In the genomic region with DNA sequence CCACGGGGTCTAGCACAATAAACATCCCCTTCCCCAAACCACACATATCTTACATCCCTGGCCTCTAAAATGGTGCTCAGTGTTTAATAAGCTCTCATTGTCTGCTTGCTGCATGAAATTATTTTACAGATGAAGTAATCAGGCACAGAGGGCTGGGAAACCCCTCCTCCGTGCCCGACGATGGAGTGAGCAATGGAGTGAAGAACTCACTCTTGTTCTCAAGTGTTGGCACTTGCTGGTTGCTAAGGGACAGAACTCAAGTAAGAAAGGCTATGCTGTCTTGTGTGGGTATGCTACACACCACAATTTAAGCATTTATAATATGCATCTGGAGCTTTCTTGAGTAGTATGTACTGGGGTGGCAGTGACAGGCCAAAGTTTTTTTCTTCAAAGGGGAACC, we compare ENCODE assay signal across 17 mouse cellular contexts. TPM values are rescaled to one million over a fixed set of nuclear protein-coding genes. Genes with fewer than 3 reads are reported as not detected.
A peak's percentile ranks its signal among the peaks of the same experiment; 100 is the strongest.
DNase-seq lines count a peak whose midpoint lies in the region; ATAC-seq and TF ChIP-seq lines count a peak whose summit lies in the region.
"Had no signal": no experiment of that assay in that cellular context is flagged by ENCODE, and none has a peak within 500 bp of the region (broad histone marks: within the 10 kb centered on the region; RNA-seq: fewer than 3 reads in every experiment).

No protein-coding gene starts in this region.

- peak overlapping the region; percentile 59; the same call in 1 of the 2 replicates for H3K27ac ChIP-seq in layer of hippocampus, adult 2 months
- H3K27ac ChIP-seq in lung, embryonic 15.5 days = peak overlapping the region; percentile 75
- no peak overlapping the region for H3K27ac ChIP-seq in hindbrain, postnatal 0 days
- H3K27ac ChIP-seq: forebrain, embryonic 13.5 days; hindbrain, embryonic 13.5 days; kidney, postnatal 0 days; liver, embryonic 12.5 days had no signal

- H3K36me3 ChIP-seq in lung, embryonic 15.5 days = no peaks in the 10 kb centered on the region
- H3K36me3 ChIP-seq in hindbrain, postnatal 0 days (ENCODE audit: insufficient read depth, low read length) = no peaks in the 10 kb centered on the region
- H3K36me3 ChIP-seq: hindbrain, embryonic 13.5 days; liver, embryonic 12.5 days had no signal

- H3K9ac ChIP-seq in lung, embryonic 15.5 days = no peak overlapping the region
- H3K9ac ChIP-seq in hindbrain, postnatal 0 days (replicated peaks; ENCODE audit: low read length) = no peak overlapping the region
- H3K9ac ChIP-seq: forebrain, embryonic 13.5 days; hindbrain, embryonic 13.5 days; liver, embryonic 12.5 days had no signal

- H3K4me1 ChIP-seq in lung, embryonic 15.5 days = peaks cover 50% of the 10 kb centered on the region
- H3K4me1 ChIP-seq in hindbrain, postnatal 0 days (ENCODE audit: insufficient read depth, low read length) = 0 out of 2 replicates have a peak, but pooled peaks cover 4% of the 10 kb centered on the region

- H3K27me3 ChIP-seq in lung, embryonic 15.5 days = no peaks in the 10 kb centered on the region
- no peaks in the 10 kb centered on the region for H3K27me3 ChIP-seq in hindbrain, postnatal 0 days (ENCODE audit: insufficient read depth, low read length)
- H3K27me3 ChIP-seq: Patski had no signal

- no peak overlapping the region for H3K4me3 ChIP-seq in layer of hippocampus, adult 2 months
- H3K4me3 ChIP-seq in lung, embryonic 15.5 days = no peak overlapping the region
- no peak overlapping the region for H3K4me3 ChIP-seq in hindbrain, postnatal 0 days (ENCODE audit: low read length)
- H3K4me3 ChIP-seq: forebrain, embryonic 13.5 days; hindbrain, embryonic 13.5 days; liver, embryonic 12.5 days had no signal

- 0 out of 2 replicates have a peak overlapping the region, but pooled peaks have one; percentile 5 for H3K4me2 ChIP-seq in lung, embryonic 15.5 days
- H3K4me2 ChIP-seq in hindbrain, postnatal 0 days (ENCODE audit: low read depth, low read length) = no peak overlapping the region
- H3K4me2 ChIP-seq: forebrain, embryonic 13.5 days; hindbrain, embryonic 13.5 days; liver, embryonic 12.5 days; midbrain, embryonic 11.5 days had no signal

- DNase-seq in cerebellum, adult 9-10 months = peak; percentile 19
- no peak for DNase-seq in cerebellum, postnatal 36 days
- no peak for DNase-seq in layer of hippocampus, adult 2 months (ENCODE audit: low spot score in 2 of 2)
- DNase-seq in layer of hippocampus, adult 9-10 months (ENCODE audit: low spot score) = no peak
- DNase-seq in lung, postnatal 4 days = peak; percentile 57 to 65
- DNase-seq in hindbrain, postnatal 0 days (ENCODE audit: low spot score) = no peak
- DNase-seq in testis, postnatal 14 days (ENCODE audit: low spot score) = no peak
- DNase-seq: adrenal gland, adult 8-10 months had no signal

- no peak for ATAC-seq in lung, embryonic 15.5 days (ENCODE audit: borderline replicate concordance, extremely low read depth, low FRiP score, low TSS enrichment)
- ATAC-seq in hindbrain, postnatal 0 days = no peak
- ATAC-seq: CD4-positive, CD25-positive, alpha-beta regulatory T cell, adult 4 months; forebrain, embryonic 13.5 days; liver, embryonic 12.5 days; Patski had no signal

- no peak for TF ChIP-seq CTCF in layer of hippocampus, adult 2 months (conservative IDR thresholded peaks at IDR 0.05)
- TF ChIP-seq CTCF in hindbrain, postnatal 0 days (IDR thresholded peaks at IDR 0.05; ENCODE audit: low read depth) = no peak

- WGBS in lung, embryonic 15.5 days = 38% methylated on average over 4 of the region's 4 CpGs
- 67% methylated on average over 4 of the region's 4 CpGs for WGBS in hindbrain, postnatal 0 days

- H3K9me3 ChIP-seq in lung, embryonic 15.5 days = no peaks in the 10 kb centered on the region
- H3K9me3 ChIP-seq in hindbrain, postnatal 0 days (ENCODE audit: low read length) = no peaks in the 10 kb centered on the region
- H3K9me3 ChIP-seq: forebrain, embryonic 13.5 days; hindbrain, embryonic 13.5 days; liver, embryonic 12.5 days had no signal

RNA-seq across cellular contexts. Expression of a gene that starts 2.0 kb away (rescaled TPM):
- 1 to 10 TPM; 7.0 to 8.3 TPM for total RNA-seq in layer of hippocampus, adult 2 months (2021)
- 17.1 and 21.0 TPM in 2 replicates for polyA plus RNA-seq in lung, embryonic 15.5 days (2015; fragmentation: Nextera tagmentation; extraction: Ambion mirVana)
- 14.0 and 16.5 TPM in 2 replicates for total RNA-seq in hindbrain, postnatal 0 days (2014; rRNA removed)
- polyA plus RNA-seq in hindbrain, postnatal 0 days (2015; fragmentation: Nextera tagmentation; extraction: Ambion mirVana) = 2.8 and 3.2 TPM in 2 replicates

RNA-seq across cellular contexts. Expression of a gene that starts 16.4 kb away (rescaled TPM):
- total RNA-seq in layer of hippocampus, adult 2 months (2021) = 10 to 100 TPM; 18.0 to 20.7 TPM
- 64.3 and 64.4 TPM in 2 replicates for polyA plus RNA-seq in lung, embryonic 15.5 days (2015; fragmentation: Nextera tagmentation; extraction: Ambion mirVana)
- total RNA-seq in hindbrain, postnatal 0 days (2014; rRNA removed) = 13.5 and 23.7 TPM in 2 replicates
- polyA plus RNA-seq in hindbrain, postnatal 0 days (2015; fragmentation: Nextera tagmentation; extraction: Ambion mirVana) = 16.4 and 18.0 TPM in 2 replicates

RNA-seq across cellular contexts. Expression of a gene that starts 18.5 kb away (rescaled TPM):
- total RNA-seq in layer of hippocampus, adult 2 months (2021) = 100 to 1,000 TPM in 1 of 2 experiments, 10 to 100 TPM in 1; 91.7 to 101 TPM
- polyA plus RNA-seq in lung, embryonic 15.5 days (2015; fragmentation: Nextera tagmentation; extraction: Ambion mirVana) = 23.3 and 28.2 TPM in 2 replicates
- 90.9 and 95.0 TPM in 2 replicates for total RNA-seq in hindbrain, postnatal 0 days (2014; rRNA removed)
- 45.1 and 48.9 TPM in 2 replicates for polyA plus RNA-seq in hindbrain, postnatal 0 days (2015; fragmentation: Nextera tagmentation; extraction: Ambion mirVana)

RNA-seq across cellular contexts. Expression of a gene that starts 54.9 kb away (rescaled TPM):
- 10 to 100 TPM; 62.5 to 68.2 TPM for total RNA-seq in layer of hippocampus, adult 2 months (2021)
- polyA plus RNA-seq in lung, embryonic 15.5 days (2015; fragmentation: Nextera tagmentation; extraction: Ambion mirVana) = 21.7 and 26.1 TPM in 2 replicates
- total RNA-seq in hindbrain, postnatal 0 days (2014; rRNA removed) = 18.3 and 21.7 TPM in 2 replicates
- polyA plus RNA-seq in hindbrain, postnatal 0 days (2015; fragmentation: Nextera tagmentation; extraction: Ambion mirVana) = 33.9 and 36.4 TPM in 2 replicates

RNA-seq across cellular contexts. Expression of a gene that starts 56.8 kb away (rescaled TPM):
- under 1 TPM; 0.25 to 0.26 TPM for total RNA-seq in layer of hippocampus, adult 2 months (2021)
- 0.95 and 1.1 TPM in 2 replicates for polyA plus RNA-seq in lung, embryonic 15.5 days (2015; fragmentation: Nextera tagmentation; extraction: Ambion mirVana)
- total RNA-seq in hindbrain, postnatal 0 days (2014; rRNA removed) = 1.2 and 1.8 TPM in 2 replicates
- 1.6 and 2.0 TPM in 2 replicates for polyA plus RNA-seq in hindbrain, postnatal 0 days (2015; fragmentation: Nextera tagmentation; extraction: Ambion mirVana)
- total RNA-seq: monocyte, adult 5-6 weeks had no signal
- polyA plus RNA-seq: CD4-positive, CD25-positive, alpha-beta regulatory T cell, adult 4 months; forebrain, embryonic 13.5 days had no signal

Comparison
In these comparisons a context has a peak if more than half of its experiments do, and no peak if none do; other contexts are left out.
1. DNase-seq: peak in cerebellum, adult 9-10 months (single experiment) and lung, postnatal 4 days (2 of 2); none in cerebellum, postnatal 36 days (0 of 2), layer of hippocampus, adult 2 months (0 of 2), layer of hippocampus, adult 9-10 months (single experiment), hindbrain, postnatal 0 days (single experiment) and testis, postnatal 14 days (single experiment).